ENCODE assay signal across 11 mouse cellular contexts in the genomic region with DNA sequence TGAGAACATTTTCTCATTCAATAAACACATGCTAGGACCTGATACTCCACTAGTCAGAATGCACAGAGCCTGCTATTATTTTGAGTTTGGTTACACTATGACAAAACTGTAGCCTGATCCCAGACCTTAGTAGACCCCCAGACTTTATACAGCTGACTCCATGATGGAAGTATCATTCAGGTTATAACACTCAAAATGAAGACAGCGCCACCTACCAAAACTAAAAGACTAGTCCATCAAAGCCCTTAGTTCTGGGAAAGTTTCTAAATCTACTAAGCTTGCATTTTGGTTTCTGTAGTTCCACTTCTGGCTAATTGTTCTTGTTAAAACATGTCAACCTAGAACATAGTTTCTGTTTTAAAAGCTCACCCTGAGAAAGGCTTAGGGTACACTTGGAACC. TPM values are rescaled to one million over a fixed set of nuclear protein-coding genes. Genes with fewer than 3 reads are reported as not detected.
A peak's percentile ranks its signal among the peaks of the same experiment; 100 is the strongest.
DNase-seq lines count a peak whose midpoint lies in the region; ATAC-seq and TF ChIP-seq lines count a peak whose summit lies in the region.
"Had no signal": no experiment of that assay in that cellular context is flagged by ENCODE, and none has a peak within 500 bp of the region (broad histone marks: within the 10 kb centered on the region; RNA-seq: fewer than 3 reads in every experiment).

No protein-coding gene starts in this region.

- 63% methylated on average over 1 of the region's 1 CpGs for WGBS in embryonic facial prominence, embryonic 11.5 days
- 62% methylated on average over 1 of the region's 1 CpGs for WGBS in embryonic facial prominence, embryonic 10.5 days
- 64% methylated on average over 1 of the region's 1 CpGs for WGBS in lung, postnatal 0 days
- 63% methylated on average over 1 of the region's 1 CpGs for WGBS in intestine, embryonic 16.5 days
- 60% methylated on average over 1 of the region's 1 CpGs for WGBS in stomach, embryonic 16.5 days

- no peaks in the 10 kb centered on the region for H3K36me3 ChIP-seq in embryonic facial prominence, embryonic 11.5 days (replicated peaks; ENCODE audit: control insufficient read depth, insufficient read depth, low read depth, low read length)
- H3K36me3 ChIP-seq in embryonic facial prominence, embryonic 10.5 days (replicated peaks): no peaks in the 10 kb centered on the region
- no peaks in the 10 kb centered on the region for H3K36me3 ChIP-seq in lung, postnatal 0 days (ENCODE audit: insufficient read depth, low read length)
- no peaks in the 10 kb centered on the region for H3K36me3 ChIP-seq in intestine, embryonic 16.5 days (ENCODE audit: control insufficient read depth, insufficient read depth, low read length)
- H3K36me3 ChIP-seq in stomach, embryonic 16.5 days (ENCODE audit: control insufficient read depth, insufficient read depth, low read length): no peaks in the 10 kb centered on the region

- no peak overlapping the region for H3K4me3 ChIP-seq in embryonic facial prominence, embryonic 11.5 days (ENCODE audit: low read depth, low read length)
- no peak overlapping the region for H3K4me3 ChIP-seq in embryonic facial prominence, embryonic 10.5 days
- H3K4me3 ChIP-seq in lung, postnatal 0 days (ENCODE audit: low read depth, low read length): no peak overlapping the region
- H3K4me3 ChIP-seq in intestine, embryonic 16.5 days (ENCODE audit: low read length): no peak overlapping the region
- H3K4me3 ChIP-seq in stomach, embryonic 16.5 days (replicated peaks; ENCODE audit: low read length): no peak overlapping the region

- no peaks in the 10 kb centered on the region for H3K4me1 ChIP-seq in embryonic facial prominence, embryonic 11.5 days (ENCODE audit: control insufficient read depth, insufficient read depth, low read length)
- no peaks in the 10 kb centered on the region for H3K4me1 ChIP-seq in embryonic facial prominence, embryonic 10.5 days
- H3K4me1 ChIP-seq in lung, postnatal 0 days (ENCODE audit: insufficient read depth, low read depth, low read length): no peaks in the 10 kb centered on the region
- H3K4me1 ChIP-seq in intestine, embryonic 16.5 days (ENCODE audit: control insufficient read depth, insufficient read depth, low read length): no peaks in the 10 kb centered on the region
- 0 out of 2 replicates have a peak, but pooled peaks cover 4% of the 10 kb centered on the region for H3K4me1 ChIP-seq in stomach, embryonic 16.5 days (ENCODE audit: control insufficient read depth, insufficient read depth, low read length)

- ATAC-seq in embryonic facial prominence, embryonic 11.5 days (replicated peaks; ENCODE audit: insufficient number of reproducible peaks, low FRiP score, low TSS enrichment, low read depth): no peak
- no peak for ATAC-seq in lung, postnatal 0 days
- no peak for ATAC-seq in intestine, embryonic 16.5 days
- ATAC-seq in stomach, embryonic 16.5 days (ENCODE audit: insufficient read depth, low FRiP score): no peak

- no peak for TF ChIP-seq EP300 in lung, postnatal 0 days (IDR thresholded peaks at IDR 0.05)

- no peaks in the 10 kb centered on the region for H3K27me3 ChIP-seq in embryonic facial prominence, embryonic 11.5 days (ENCODE audit: control insufficient read depth, insufficient read depth, low read length)
- H3K27me3 ChIP-seq in embryonic facial prominence, embryonic 10.5 days (replicated peaks; ENCODE audit: low read depth, poor library complexity, severe bottlenecking): no peaks in the 10 kb centered on the region
- no peaks in the 10 kb centered on the region for H3K27me3 ChIP-seq in lung, postnatal 0 days (replicated peaks; ENCODE audit: insufficient read depth, low read length)
- no peaks in the 10 kb centered on the region for H3K27me3 ChIP-seq in intestine, embryonic 16.5 days (replicated peaks; ENCODE audit: control insufficient read depth, insufficient read depth, low read length)
- H3K27me3 ChIP-seq in stomach, embryonic 16.5 days (ENCODE audit: control insufficient read depth, insufficient read depth, low read length): no peaks in the 10 kb centered on the region

- no peak for TF ChIP-seq CTCF in lung, postnatal 0 days (IDR thresholded peaks at IDR 0.05)

- H3K9ac ChIP-seq in embryonic facial prominence, embryonic 11.5 days (replicated peaks; ENCODE audit: low read length): no peak overlapping the region
- no peak overlapping the region for H3K9ac ChIP-seq in lung, postnatal 0 days (replicated peaks; ENCODE audit: low read depth)
- no peak overlapping the region for H3K9ac ChIP-seq in intestine, embryonic 16.5 days (ENCODE audit: low read depth, low read length)
- H3K9ac ChIP-seq in stomach, embryonic 16.5 days (ENCODE audit: low read length): no peak overlapping the region

- H3K4me2 ChIP-seq in embryonic facial prominence, embryonic 11.5 days (ENCODE audit: low read depth, low read length): no peak overlapping the region
- H3K4me2 ChIP-seq in lung, postnatal 0 days (replicated peaks; ENCODE audit: low read depth, low read length): no peak overlapping the region; the same call in 1 of the 2 replicates
- peak overlapping the region; percentile 63; the same call in 1 of the 2 replicates for H3K4me2 ChIP-seq in intestine, embryonic 16.5 days (ENCODE audit: low read depth, low read length)
- peak overlapping the region; percentile 56; the same call in 1 of the 2 replicates for H3K4me2 ChIP-seq in stomach, embryonic 16.5 days (ENCODE audit: low read depth, low read length)

- peak; percentile 6 for DNase-seq in embryonic facial prominence, embryonic 11.5 days (ENCODE audit: low spot score)
- DNase-seq in embryonic facial prominence, embryonic 10.5 days (ENCODE audit: low spot score): no peak
- peak; percentile 14 for DNase-seq in lung, postnatal 0 days (ENCODE audit: low spot score)
- DNase-seq in lung, postnatal 25 days (ENCODE audit: low spot score): no peak
- DNase-seq in kidney, adult 18-20 months: no peak
- no peak for DNase-seq in left cerebral cortex, adult 9 months (ENCODE audit: low spot score in 2 of 2)

- no peak overlapping the region for H3K27ac ChIP-seq in embryonic facial prominence, embryonic 11.5 days (replicated peaks; ENCODE audit: low read depth, low read length)
- H3K27ac ChIP-seq in embryonic facial prominence, embryonic 10.5 days (replicated peaks): no peak overlapping the region
- H3K27ac ChIP-seq in lung, postnatal 0 days (ENCODE audit: low read length): no peak overlapping the region; the same call in 1 of the 2 replicates
- H3K27ac ChIP-seq in intestine, embryonic 16.5 days (ENCODE audit: low read length): no peak overlapping the region
- H3K27ac ChIP-seq in stomach, embryonic 16.5 days (ENCODE audit: low read length): peak overlapping the region; percentile 86; the same call in 1 of the 2 replicates

- no peaks in the 10 kb centered on the region for H3K9me3 ChIP-seq in embryonic facial prominence, embryonic 11.5 days (replicated peaks; ENCODE audit: control insufficient read depth, low read length)
- peaks cover 7% of the 10 kb centered on the region; the same call in 1 of the 2 replicates for H3K9me3 ChIP-seq in embryonic facial prominence, embryonic 10.5 days
- H3K9me3 ChIP-seq in lung, postnatal 0 days (ENCODE audit: low read length): no peaks in the 10 kb centered on the region
- no peaks in the 10 kb centered on the region for H3K9me3 ChIP-seq in intestine, embryonic 16.5 days (ENCODE audit: control insufficient read depth, low read length)
- no peaks in the 10 kb centered on the region for H3K9me3 ChIP-seq in stomach, embryonic 16.5 days (replicated peaks; ENCODE audit: control insufficient read depth, low read length)

RNA-seq across cellular contexts. Expression of gene Prkx, which starts 0.8 kb away (rescaled TPM):
- polyA plus RNA-seq in embryonic facial prominence, embryonic 11.5 days (2014; fragmentation: Nextera tagmentation; extraction: Ambion mirVana): 15.3 and 16.5 TPM in 2 replicates
- polyA plus RNA-seq in embryonic facial prominence, embryonic 10.5 days (2016; fragmentation: Nextera tagmentation; extraction: Ambion mirVana): 14.6 and 16.1 TPM in 2 replicates
- polyA plus RNA-seq in lung, postnatal 0 days (2015; fragmentation: Nextera tagmentation; extraction: Ambion mirVana): 17.5 and 19.6 TPM in 2 replicates
- 8.4 and 8.5 TPM in 2 replicates for polyA plus RNA-seq in intestine, embryonic 16.5 days (2015; fragmentation: Nextera tagmentation; extraction: Ambion mirVana)
- polyA plus RNA-seq in stomach, embryonic 16.5 days (2015; fragmentation: Nextera tagmentation; extraction: Ambion mirVana): 11.9 and 13.3 TPM in 2 replicates

RNA-seq across cellular contexts. Expression of gene Pbsn, which starts 56.5 kb away (rescaled TPM):
- polyA plus RNA-seq in embryonic facial prominence, embryonic 11.5 days (2014; fragmentation: Nextera tagmentation; extraction: Ambion mirVana): not detected in 2 replicates
- polyA plus RNA-seq in embryonic facial prominence, embryonic 10.5 days (2016; fragmentation: Nextera tagmentation; extraction: Ambion mirVana): not detected in 2 replicates
- polyA plus RNA-seq in lung, postnatal 0 days (2015; fragmentation: Nextera tagmentation; extraction: Ambion mirVana): not detected in 2 replicates
- not detected in 2 replicates for polyA plus RNA-seq in intestine, embryonic 16.5 days (2015; fragmentation: Nextera tagmentation; extraction: Ambion mirVana)
- not detected in 2 replicates for polyA plus RNA-seq in stomach, embryonic 16.5 days (2015; fragmentation: Nextera tagmentation; extraction: Ambion mirVana)
- polyA plus RNA-seq: C2C12; large intestine, adult 2 months; small intestine, adult 2 months had no signal

Comparison
In these comparisons a context has a peak if more than half of its experiments do, and no peak if none do; other contexts are left out.
1. DNase-seq: peak in embryonic facial prominence, embryonic 11.5 days (single experiment) and lung, postnatal 0 days (single experiment); none in embryonic facial prominence, embryonic 10.5 days (single experiment), lung, postnatal 25 days (single experiment), kidney, adult 18-20 months (single experiment) and left cerebral cortex, adult 9 months (0 of 2).
2. H3K4me2 ChIP-seq: peak in intestine, embryonic 16.5 days (single experiment) and stomach, embryonic 16.5 days (single experiment); none in embryonic facial prominence, embryonic 11.5 days (single experiment) and lung, postnatal 0 days (single experiment).